Mouse (Mus musculus) limb, embryonic 11.5 days (tissue): Measurements from ENCODE around the gene Gm42957. TPM values are rescaled to one million over a fixed set of nuclear protein-coding genes. Genes with fewer than 3 reads are reported as not detected.
"Not testable (repeated sequence)": the region's sequence is repeated elsewhere in the genome, so short reads cannot be mapped to it uniquely, and the experiment has no call there.

ENCODE experiments used
- ATAC-seq: fragments of 200-750 bp; cut with Nextera tagmentation; 2 replicates; pipeline ENCODE4 v1.8.0; 2017; ENCODE audit warnings: low read depth; ENCODE audit not compliant: insufficient number of reproducible peaks, low FRiP score, low TSS enrichment
- DNase-seq: peaks from one replicate; pipeline ENCODE4 v3.0.0-alpha.2; 2015; ENCODE audit warnings: low spot score
- H3K27ac ChIP-seq: fragments of 300-500 bp; sonication (generic); replicated peaks from 2 replicates; pipeline ENCODE4 v1.5.1; 2014; ENCODE audit warnings: low read depth, mild to moderate bottlenecking, low read length
- H3K27me3 ChIP-seq: fragments of 300-500 bp; sonication (generic); 2 replicates; pipeline ENCODE4 v1.6.1; 2014; ENCODE audit warnings: mild to moderate bottlenecking, low read length, mixed read lengths; ENCODE audit not compliant: control insufficient read depth, insufficient read depth
- H3K36me3 ChIP-seq: fragments of 300-500 bp; sonication (generic); 2 replicates; pipeline ENCODE4 v1.6.1; 2014; ENCODE audit warnings: mild to moderate bottlenecking, low read length, moderate library complexity, mixed read lengths; ENCODE audit not compliant: control insufficient read depth, insufficient read depth
- H3K4me1 ChIP-seq: fragments of 300-500 bp; sonication (generic); 2 replicates; pipeline ENCODE4 v1.6.1; 2014; ENCODE audit warnings: low read length, mixed read lengths; ENCODE audit not compliant: control insufficient read depth, insufficient read depth
- H3K4me2 ChIP-seq: fragments of 300-500 bp; sonication (generic); 2 replicates; pipeline ENCODE4 v1.6.1; 2014; ENCODE audit warnings: low read depth, mild to moderate bottlenecking, moderate library complexity; ENCODE audit not compliant: severe bottlenecking
- H3K4me3 ChIP-seq: fragments of 300-500 bp; sonication (generic); 2 replicates; pipeline ENCODE4 v1.5.1; 2014; ENCODE audit warnings: low read depth, low read length
- H3K9ac ChIP-seq: fragments of 300-500 bp; sonication (generic); 2 replicates; pipeline ENCODE4 v1.6.1; 2014; ENCODE audit warnings: mild to moderate bottlenecking, low read length
- H3K9me3 ChIP-seq: fragments of 300-500 bp; sonication (generic); 2 replicates; pipeline ENCODE4 v1.6.1; 2016; ENCODE audit warnings: low read length; ENCODE audit not compliant: control insufficient read depth
- WGBS: fragments of 180-500 bp; shearing (Covaris S2); extraction: QIAGEN DNeasy Blood & Tissue Kit; methylation state at CpG from one replicate; pipeline ENCODE4 v1.1.7; 2014; 5-methylcytosine and 5-hydroxymethylcytosine counted together
- polyA plus RNA-seq: library from polyadenylated mRNA; unstranded; fragments of >200 nt; fragmentation: Nextera tagmentation; extraction: Ambion mirVana; gene quantifications from 2 replicates; pipeline ENCODE4 v1.2.1, GENCODE M21; 2014

Gm42957 gene
- polyA plus RNA-seq, 1 experiment from 2014 or later = 0.11 TPM

DNA sequence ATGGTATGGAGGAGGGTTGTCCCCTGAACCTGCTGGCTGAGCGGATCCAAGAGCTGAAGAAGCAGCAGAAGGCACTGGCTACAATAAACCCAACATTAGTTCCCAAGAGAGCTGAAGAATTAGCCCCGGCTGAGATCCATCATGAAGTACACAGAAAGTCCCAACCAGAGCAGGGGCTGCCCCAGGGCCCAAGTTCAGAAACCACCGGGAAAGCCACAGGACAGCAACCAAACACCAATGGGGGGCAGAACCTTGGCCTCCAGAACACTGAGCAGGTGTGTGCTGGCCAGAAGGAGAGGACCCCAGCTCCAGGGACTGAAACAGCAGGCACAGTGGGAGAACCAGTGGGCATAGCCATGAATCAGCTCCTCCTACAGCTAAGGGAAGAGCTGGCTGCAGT is 48.2 kb downstream of the Gm42957 start:
- Histone ChIP-seq H3K27ac (no peak overlapping the region), H3K4me1 (no peaks in the 10 kb centered on the region), H3K9ac (no peak overlapping the region), H3K9me3 (no peaks in the 10 kb centered on the region), H3K4me2 (no peak overlapping the region), H3K36me3 (no peaks in the 10 kb centered on the region), H3K4me3 (no peak overlapping the region), H3K27me3 (peaks cover 24% of the 10 kb centered on the region)
- DNase-seq (no peak), ATAC-seq (no peak)
- WGBS = 85% methylated on average over 3 of the region's 3 CpGs

DNA sequence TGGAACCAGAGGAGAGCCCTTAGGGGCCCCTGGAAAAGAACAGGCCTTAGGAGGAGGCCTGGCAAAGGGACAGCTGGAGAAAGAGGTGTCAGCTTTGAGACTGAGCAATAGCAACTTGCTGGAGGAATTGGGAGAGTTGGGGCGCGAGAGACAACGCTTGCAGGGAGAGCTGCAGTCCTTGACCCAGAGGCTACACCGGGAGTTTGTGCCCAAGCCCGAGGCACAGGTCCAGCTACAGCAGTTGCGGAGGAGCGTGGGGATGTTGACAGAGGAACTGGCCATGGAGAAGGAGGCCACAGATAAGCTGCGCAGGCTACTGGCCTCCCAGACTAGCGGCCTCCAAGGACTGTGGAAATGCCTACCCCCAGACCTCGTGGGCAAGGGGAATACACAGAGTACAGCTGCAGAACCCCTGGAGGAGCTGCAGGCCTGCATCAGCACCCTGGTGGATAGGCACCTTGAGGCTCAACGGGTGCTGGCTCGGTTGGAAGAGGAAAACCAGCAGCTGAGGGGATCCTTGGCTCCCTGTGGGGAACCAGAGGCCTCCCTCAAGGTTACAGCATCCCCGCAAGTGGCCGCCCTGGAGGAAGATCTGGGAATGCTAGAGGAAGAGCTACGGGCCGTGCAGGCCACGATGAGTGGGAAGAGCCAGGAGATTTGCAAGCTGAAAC is 49.0 kb downstream of the Gm42957 start:
- H3K27ac ChIP-seq = no peak overlapping the region
- H3K4me3 ChIP-seq = peak overlapping the region; percentile 23
- no peaks in the 10 kb centered on the region for H3K4me1 ChIP-seq
- ATAC-seq (no peak), DNase-seq (no peak)
- H3K36me3 ChIP-seq = no peaks in the 10 kb centered on the region
- 51% methylated on average over 17 of the region's 17 CpGs for WGBS
- peak overlapping the region; percentile 50 for H3K4me2 ChIP-seq
- peaks cover 24% of the 10 kb centered on the region for H3K27me3 ChIP-seq
- H3K9me3 ChIP-seq = no peaks in the 10 kb centered on the region
- H3K9ac ChIP-seq = peak overlapping the region; percentile 50; the same call in 1 of the 2 replicates

DNA sequence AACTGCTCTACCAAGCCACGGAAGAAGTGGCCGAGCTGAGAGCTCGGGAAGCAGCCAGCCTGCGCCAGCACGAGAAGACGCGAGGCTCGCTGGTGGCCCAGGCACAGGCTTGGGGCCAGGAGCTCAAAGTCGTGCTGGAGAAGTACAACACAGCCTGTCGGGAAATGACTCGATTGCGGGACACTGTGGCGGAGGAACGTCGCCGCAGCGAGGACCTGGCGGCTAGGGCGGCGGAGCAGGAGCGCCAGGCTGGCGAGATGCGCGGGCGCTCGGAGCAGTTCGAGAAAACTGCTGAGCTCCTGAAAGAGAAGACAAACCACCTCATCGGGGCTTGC is 49.5 kb downstream of the Gm42957 start:
- peak overlapping the region; percentile 23 for H3K4me3 ChIP-seq
- H3K27me3 ChIP-seq = peaks cover 24% of the 10 kb centered on the region
- H3K4me1 ChIP-seq = no peaks in the 10 kb centered on the region
- 29% methylated on average over 28 of the region's 28 CpGs for WGBS
- peak overlapping the region; percentile 50; the same call in 1 of the 2 replicates for H3K9ac ChIP-seq
- H3K36me3 ChIP-seq = no peaks in the 10 kb centered on the region
- DNase-seq (peak; percentile 51), ATAC-seq (no peak)
- no peak overlapping the region for H3K27ac ChIP-seq
- H3K4me2 ChIP-seq = peak overlapping the region; percentile 50
- no peaks in the 10 kb centered on the region for H3K9me3 ChIP-seq

- not testable (repeated sequence) for H3K4me3 ChIP-seq, ATAC-seq, H3K9me3 ChIP-seq, H3K9ac ChIP-seq, H3K27ac ChIP-seq, H3K4me2 ChIP-seq, H3K36me3 ChIP-seq, H3K4me1 ChIP-seq, DNase-seq
- H3K27me3 ChIP-seq = peaks cover 17% of the 10 kb centered on the region
- 90% methylated on average over 5 of the region's 5 CpGs for WGBS
Observed at GRCm38 (mm10) chr3:96686057-96686456, 50.8 kb downstream of the Gm42957 start.

DNA sequence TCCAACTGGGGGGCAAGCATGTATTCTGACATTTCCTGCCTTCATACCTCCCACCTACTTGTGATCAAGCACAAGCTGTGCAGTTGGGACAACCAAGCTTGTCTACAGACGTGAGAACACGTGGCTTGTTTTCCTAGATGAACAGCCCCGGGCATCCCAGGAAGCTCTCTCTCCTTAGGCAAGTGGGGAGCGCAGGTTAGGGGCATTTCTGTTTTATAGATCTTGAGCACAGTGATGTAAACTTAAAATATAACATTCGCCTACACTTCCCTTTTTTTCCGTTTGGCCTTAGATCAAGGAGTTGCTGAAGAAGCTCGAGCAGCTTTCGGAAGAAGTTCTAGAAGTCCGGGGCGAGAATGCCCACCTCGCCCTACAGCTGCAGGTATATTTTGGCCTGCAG is 53.6 kb downstream of the Gm42957 start:
- DNase-seq = no peak
- 0 out of 2 replicates have a peak, but pooled peaks cover 2% of the 10 kb centered on the region for H3K4me1 ChIP-seq
- peaks cover 13% of the 10 kb centered on the region for H3K27me3 ChIP-seq
- ATAC-seq = no peak
- WGBS = 81% methylated on average over 11 of the region's 11 CpGs
- H3K4me3 ChIP-seq = no peak overlapping the region
- no peak overlapping the region for H3K27ac ChIP-seq
- H3K36me3 ChIP-seq = no peaks in the 10 kb centered on the region
- no peak overlapping the region for H3K4me2 ChIP-seq
- no peak overlapping the region for H3K9ac ChIP-seq
- no peaks in the 10 kb centered on the region for H3K9me3 ChIP-seq

DNA sequence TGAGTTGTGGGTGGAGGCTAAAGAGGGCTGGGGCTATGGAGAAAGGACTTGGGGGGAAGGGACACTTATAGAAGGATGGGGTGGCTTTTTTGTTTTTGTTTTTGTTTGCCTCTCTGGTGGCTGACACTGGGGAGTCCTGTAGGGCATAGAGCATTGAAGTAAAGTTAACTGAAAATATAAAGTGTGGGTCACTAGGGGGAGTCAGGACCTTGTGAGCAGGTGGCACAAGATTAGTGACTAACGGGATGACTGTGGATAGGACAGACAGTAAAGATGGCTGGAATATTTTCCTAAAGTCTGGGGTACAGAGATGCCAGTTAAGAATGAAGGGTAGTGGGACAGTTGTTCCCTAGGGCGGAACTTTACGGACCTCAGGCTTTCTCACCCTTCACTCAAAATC is 55.0 kb downstream of the Gm42957 start:
- H3K4me3 ChIP-seq = no peak overlapping the region
- H3K9me3 ChIP-seq = no peaks in the 10 kb centered on the region
- ATAC-seq (no peak), DNase-seq (no peak)
- no peaks in the 10 kb centered on the region for H3K36me3 ChIP-seq
- H3K4me2 ChIP-seq = no peak overlapping the region
- 0 out of 2 replicates have a peak, but pooled peaks cover 2% of the 10 kb centered on the region for H3K4me1 ChIP-seq
- peaks cover 4% of the 10 kb centered on the region for H3K27me3 ChIP-seq
- 47% methylated on average over 3 of the region's 3 CpGs for WGBS
- H3K27ac ChIP-seq = no peak overlapping the region
- no peak overlapping the region for H3K9ac ChIP-seq

GRCm38 (mm10) chr3:96692506-96692905 is 57.2 kb downstream of the Gm42957 start:
- H3K27ac ChIP-seq = no peak overlapping the region
- H3K27me3 ChIP-seq = no peaks in the 10 kb centered on the region
- H3K4me3 ChIP-seq = no peak overlapping the region
- no peaks in the 10 kb centered on the region for H3K36me3 ChIP-seq
- ATAC-seq (no peak), DNase-seq (peak; percentile 66)
- no peak overlapping the region for H3K4me2 ChIP-seq
- no peak overlapping the region for H3K9ac ChIP-seq
- H3K9me3 ChIP-seq = no peaks in the 10 kb centered on the region
- 0 out of 2 replicates have a peak, but pooled peaks cover 5% of the 10 kb centered on the region for H3K4me1 ChIP-seq
- WGBS = 14% methylated on average over 3 of the region's 3 CpGs

- Histone ChIP-seq H3K9ac (no peak overlapping the region), H3K27ac (no peak overlapping the region), H3K9me3 (no peaks in the 10 kb centered on the region), H3K4me3 (no peak overlapping the region), H3K4me2 (no peak overlapping the region), H3K36me3 (no peaks in the 10 kb centered on the region), H3K27me3 (no peaks in the 10 kb centered on the region), H3K4me1 (0 out of 2 replicates have a peak, but pooled peaks cover 5% of the 10 kb centered on the region)
- DNase-seq (no peak), ATAC-seq (no peak)
- WGBS = 100% methylated on average over 1 of the region's 1 CpGs
Observed at GRCm38 (mm10) chr3:96693579-96693978, 58.3 kb downstream of the Gm42957 start.
